Mouse (Mus musculus): Measurements from ENCODE around the gene Prim2.

- TF ChIP-seq POLR2A (IDR thresholded peaks at IDR 0.05; ENCODE audit: insufficient read depth, low read depth, low read length) (no peak), CTCF (IDR thresholded peaks at IDR 0.05) (peak; percentile 30), EP300 (IDR thresholded peaks at IDR 0.05; ENCODE audit: insufficient read depth, low read depth, low read length) (no peak)
Observed at GRCm38 (mm10) chr1:33627803-33628202, 41.8 kb downstream of the Prim2 start.

Data from heart, adult 2 months (tissue).